Mouse (Mus musculus): ENCODE results near the gene Mesp1. TPM values are rescaled to one million over a fixed set of nuclear protein-coding genes. Genes with fewer than 3 reads are reported as not detected.
A peak's percentile ranks its signal among the peaks of the same experiment; 100 is the strongest.

Gene Mesp1
- total RNA-seq (2017), result not detected in 2 replicates

DNA sequence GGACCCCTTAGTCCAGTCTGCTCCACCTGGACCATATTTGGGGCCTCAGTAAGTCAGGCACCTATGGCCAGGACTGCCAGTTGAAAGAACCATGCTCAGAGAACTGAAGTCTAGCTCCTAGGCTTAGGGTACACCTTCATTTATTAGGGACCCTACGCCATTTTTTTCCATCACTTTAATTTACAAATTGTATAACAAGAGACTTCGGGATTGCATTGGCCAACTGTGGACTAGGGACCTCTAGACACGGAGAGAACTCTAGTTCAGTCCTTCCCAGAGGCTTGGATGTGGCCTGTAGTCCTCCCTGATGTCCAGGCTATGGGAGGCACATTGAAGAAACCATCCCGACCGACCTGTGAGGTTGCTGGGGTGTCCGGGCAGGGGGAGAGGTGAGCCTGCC, at the start of gene Mesp1:
Gene Mesp1, minus strand, starts transcription at position 101 of the 400 bp plus-strand sequence.
- ATAC-seq (replicated peaks in 1 of 2; ENCODE audit: insufficient read depth in 1 of 2, low FRiP score in 2 of 2, low TSS enrichment in 1 of 2, low read depth in 1 of 2, poor library complexity in 2 of 2, severe bottlenecking in 2 of 2), result no peak

- no peak for ATAC-seq (replicated peaks in 1 of 2; ENCODE audit: insufficient read depth in 1 of 2, low FRiP score in 2 of 2, low TSS enrichment in 1 of 2, low read depth in 1 of 2, poor library complexity in 2 of 2, severe bottlenecking in 2 of 2)
These were observed 48.6 kb upstream of the Mesp1 start for GRCm38 (mm10) chr7:79842163-79842562.

- no peak for ATAC-seq (replicated peaks in 1 of 2; ENCODE audit: insufficient read depth in 1 of 2, low FRiP score in 2 of 2, low TSS enrichment in 1 of 2, low read depth in 1 of 2, poor library complexity in 2 of 2, severe bottlenecking in 2 of 2)
These were observed 43.7 kb upstream of the Mesp1 start for GRCm38 (mm10) chr7:79837247-79837646.

DNA sequence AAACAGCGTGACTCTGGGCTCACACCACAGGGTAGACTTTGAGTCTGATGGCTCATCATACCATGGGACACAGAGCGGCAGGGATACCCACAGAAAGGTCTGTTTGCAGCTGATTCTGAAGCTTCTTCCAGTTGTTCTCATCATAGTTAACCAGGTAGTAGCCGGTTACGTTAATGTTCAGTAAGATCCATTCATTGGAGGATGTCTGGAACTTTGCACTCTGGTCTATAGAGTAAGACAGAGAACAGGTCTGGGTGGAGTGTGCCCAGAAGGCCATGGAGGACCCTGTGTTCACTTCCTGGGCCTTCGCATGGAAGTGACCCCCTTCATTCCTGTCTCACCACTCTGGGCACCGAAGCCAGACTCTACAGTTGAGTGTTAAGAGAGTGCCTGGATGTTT, 41.6 kb upstream of the Mesp1 start:
- no peak for ATAC-seq (replicated peaks in 1 of 2; ENCODE audit: insufficient read depth in 1 of 2, low FRiP score in 2 of 2, low TSS enrichment in 1 of 2, low read depth in 1 of 2, poor library complexity in 2 of 2, severe bottlenecking in 2 of 2)

DNA sequence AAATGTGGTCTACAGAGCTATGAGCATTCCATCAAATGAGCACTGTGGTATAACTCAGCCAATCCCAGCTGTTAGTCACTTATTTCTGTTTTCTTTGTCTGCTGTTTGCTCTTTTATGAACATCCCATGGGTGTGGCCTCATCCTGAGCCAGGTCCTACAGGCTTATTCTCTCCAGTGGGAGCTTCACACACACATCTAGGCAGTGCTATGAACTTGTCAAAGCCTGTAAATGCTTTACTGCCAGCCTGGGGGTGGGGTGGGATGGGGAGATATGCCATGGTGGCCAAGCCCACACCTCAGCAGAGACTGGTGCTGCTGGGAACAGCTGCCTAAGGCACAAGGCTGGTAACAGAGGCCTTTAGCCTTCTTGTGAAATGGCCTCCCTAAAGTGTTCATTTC, 39.4 kb upstream of the Mesp1 start:
- ATAC-seq (replicated peaks in 1 of 2; ENCODE audit: insufficient read depth in 1 of 2, low FRiP score in 2 of 2, low TSS enrichment in 1 of 2, low read depth in 1 of 2, poor library complexity in 2 of 2, severe bottlenecking in 2 of 2), result no peak

DNA sequence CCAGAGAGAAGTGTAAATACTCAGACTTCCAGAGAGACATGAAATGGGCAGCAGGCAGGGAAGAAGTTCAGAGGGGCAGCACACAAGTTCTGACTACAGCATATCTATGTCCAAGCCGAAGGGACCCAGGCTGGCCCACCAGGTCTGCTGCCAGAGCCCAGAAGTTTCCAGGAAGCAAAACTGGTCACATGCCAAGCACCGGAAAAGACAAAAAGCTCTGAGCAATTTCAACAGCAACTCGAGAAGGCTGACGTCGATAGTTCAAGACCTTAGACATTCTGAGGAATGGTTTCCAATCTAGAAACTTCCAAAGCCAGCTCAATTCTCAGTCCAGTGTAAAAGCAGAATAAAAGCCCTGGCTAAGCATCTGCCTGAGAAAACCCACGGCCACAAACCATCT, 38.0 kb upstream of the Mesp1 start:
- no peak for ATAC-seq (replicated peaks in 1 of 2; ENCODE audit: insufficient read depth in 1 of 2, low FRiP score in 2 of 2, low TSS enrichment in 1 of 2, low read depth in 1 of 2, poor library complexity in 2 of 2, severe bottlenecking in 2 of 2)

GRCm38 (mm10) chr7:79831145-79831544, 37.6 kb upstream of the Mesp1 start:
- ATAC-seq (replicated peaks in 1 of 2; ENCODE audit: insufficient read depth in 1 of 2, low FRiP score in 2 of 2, low TSS enrichment in 1 of 2, low read depth in 1 of 2, poor library complexity in 2 of 2, severe bottlenecking in 2 of 2), result no peak

- no peak for ATAC-seq (replicated peaks in 1 of 2; ENCODE audit: insufficient read depth in 1 of 2, low FRiP score in 2 of 2, low TSS enrichment in 1 of 2, low read depth in 1 of 2, poor library complexity in 2 of 2, severe bottlenecking in 2 of 2)
These were observed 34.8 kb upstream of the Mesp1 start for GRCm38 (mm10) chr7:79828341-79828740.

GRCm38 (mm10) chr7:79822092-79822695, 28.6 kb upstream of the Mesp1 start:
- ATAC-seq (replicated peaks in 1 of 2; ENCODE audit: insufficient read depth in 1 of 2, low FRiP score in 2 of 2, low TSS enrichment in 1 of 2, low read depth in 1 of 2, poor library complexity in 2 of 2, severe bottlenecking in 2 of 2), result 0 out of 4 replicates have a peak, but pooled peaks of 1 of the 2 experiments have one; percentile 29

DNA sequence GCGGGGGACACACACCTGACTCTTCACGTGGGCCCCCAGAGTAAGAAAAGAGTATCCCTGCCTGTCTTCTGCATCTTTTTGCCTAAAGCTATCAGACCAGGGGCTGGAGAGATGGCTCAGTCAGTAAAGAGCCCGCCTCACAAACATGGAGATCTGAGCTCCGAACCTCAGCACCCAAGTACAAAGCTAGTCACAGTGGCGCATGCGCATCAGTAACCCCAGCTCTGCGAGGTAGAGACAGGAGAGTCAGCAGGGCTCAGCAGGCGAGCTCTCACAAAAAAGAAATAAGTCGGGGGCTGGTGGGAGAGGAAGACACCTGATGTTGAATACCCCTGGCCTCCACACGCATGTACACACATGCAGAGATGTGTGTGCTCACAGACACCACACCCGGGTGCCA, 26.4 kb upstream of the Mesp1 start:
- no peak for ATAC-seq (replicated peaks in 1 of 2; ENCODE audit: insufficient read depth in 1 of 2, low FRiP score in 2 of 2, low TSS enrichment in 1 of 2, low read depth in 1 of 2, poor library complexity in 2 of 2, severe bottlenecking in 2 of 2)

- ATAC-seq (replicated peaks in 1 of 2; ENCODE audit: insufficient read depth in 1 of 2, low FRiP score in 2 of 2, low TSS enrichment in 1 of 2, low read depth in 1 of 2, poor library complexity in 2 of 2, severe bottlenecking in 2 of 2), result no peak
These were observed 25.9 kb upstream of the Mesp1 start for GRCm38 (mm10) chr7:79819515-79819914.

DNA sequence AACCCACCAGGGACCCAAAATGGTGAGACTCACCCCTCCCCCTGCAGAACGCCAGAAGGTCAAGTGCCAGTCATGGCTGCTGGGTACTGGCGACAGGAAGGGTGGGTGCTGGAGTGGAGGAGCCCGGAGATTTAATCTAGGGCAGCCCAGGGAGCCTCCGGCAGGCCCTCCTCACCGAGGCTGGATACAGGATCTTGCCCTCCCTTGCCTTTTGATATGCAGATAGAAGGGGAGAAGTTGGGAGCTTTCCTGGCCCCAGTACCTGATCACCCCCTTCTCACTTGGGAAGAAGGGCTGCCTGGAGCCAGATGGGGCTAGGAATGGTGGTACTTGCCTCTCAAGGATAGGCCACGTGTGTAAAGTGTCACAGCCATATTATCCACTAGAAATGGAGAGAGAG, 24.7 kb upstream of the Mesp1 start:
- ATAC-seq (replicated peaks in 1 of 2; ENCODE audit: insufficient read depth in 1 of 2, low FRiP score in 2 of 2, low TSS enrichment in 1 of 2, low read depth in 1 of 2, poor library complexity in 2 of 2, severe bottlenecking in 2 of 2), result no peak

DNA sequence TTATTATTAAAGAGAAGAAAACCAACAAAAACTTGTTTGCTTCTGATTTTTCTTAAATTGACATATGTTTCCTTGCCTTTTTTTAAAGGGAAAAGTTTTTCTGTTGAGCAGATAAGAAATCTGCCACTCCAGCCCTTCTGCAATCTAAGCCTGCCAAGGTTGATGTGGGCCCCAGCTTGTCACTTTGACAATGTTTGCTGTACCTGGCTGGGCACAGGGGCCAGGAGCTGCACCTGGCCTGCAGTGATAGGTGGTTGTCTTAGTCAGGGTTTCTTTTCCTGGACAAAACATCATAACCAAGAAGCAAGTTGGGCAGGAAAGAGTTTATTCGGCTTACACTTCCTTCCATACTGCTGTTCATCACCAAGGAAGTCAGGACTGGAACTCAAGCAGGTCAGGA, 19.8 kb upstream of the Mesp1 start:
- ATAC-seq (replicated peaks in 1 of 2; ENCODE audit: insufficient read depth in 1 of 2, low FRiP score in 2 of 2, low TSS enrichment in 1 of 2, low read depth in 1 of 2, poor library complexity in 2 of 2, severe bottlenecking in 2 of 2), result no peak

DNA sequence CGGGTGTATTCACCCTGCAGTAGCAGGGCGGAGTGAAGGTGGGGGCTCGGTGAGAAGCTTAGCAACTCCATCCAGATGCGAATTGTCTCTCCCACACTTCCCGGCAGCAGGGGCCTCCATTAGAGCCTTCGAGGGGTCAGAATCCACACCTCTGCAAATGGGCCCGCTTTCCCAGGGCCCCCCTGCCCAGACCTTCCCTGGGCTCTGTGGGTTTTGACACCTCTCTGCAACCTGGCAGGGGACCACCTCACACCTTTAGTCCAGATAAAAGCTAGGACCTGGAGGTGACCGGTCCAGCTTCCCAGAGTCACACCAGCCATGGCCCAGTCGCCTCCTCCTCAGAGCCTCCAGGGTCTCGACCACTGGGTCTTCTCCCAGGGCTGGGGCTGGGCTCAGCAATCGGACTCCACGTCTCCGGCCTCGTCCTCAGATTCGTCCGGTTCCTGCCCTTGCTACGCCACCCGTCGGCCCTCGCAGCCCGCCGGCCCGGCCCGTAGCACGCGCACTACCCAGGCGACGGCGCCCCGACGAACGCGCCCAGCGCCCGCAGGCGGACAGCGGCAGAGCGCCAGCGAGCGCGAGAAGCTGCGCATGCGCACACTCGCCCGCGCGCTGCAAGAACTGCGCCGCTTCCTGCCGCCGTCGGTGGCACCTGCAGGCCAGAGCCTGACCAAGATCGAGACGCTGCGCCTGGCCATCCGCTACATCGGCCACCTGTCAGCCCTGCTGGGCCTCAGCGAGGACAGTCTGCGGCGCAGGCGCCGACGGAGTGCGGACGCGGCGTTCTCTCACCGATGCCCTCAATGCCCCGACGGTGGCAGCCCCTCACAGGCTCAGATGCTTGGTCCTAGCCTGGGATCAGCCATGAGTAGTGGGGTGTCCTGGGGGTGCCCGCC, 17.3 kb upstream of the Mesp1 start, which contains the start of gene Mesp2:
Gene Mesp2, plus strand, starts transcription at position 117 of the 896 bp plus-strand sequence.
- ATAC-seq (replicated peaks in 1 of 2; ENCODE audit: insufficient read depth in 1 of 2, low FRiP score in 2 of 2, low TSS enrichment in 1 of 2, low read depth in 1 of 2, poor library complexity in 2 of 2, severe bottlenecking in 2 of 2), result peak; percentile 12 to 51; a peak in 3 of 4 replicates

GRCm38 (mm10) chr7:79808561-79808960, 15.0 kb upstream of the Mesp1 start:
- ATAC-seq (replicated peaks in 1 of 2; ENCODE audit: insufficient read depth in 1 of 2, low FRiP score in 2 of 2, low TSS enrichment in 1 of 2, low read depth in 1 of 2, poor library complexity in 2 of 2, severe bottlenecking in 2 of 2), result no peak

- no peak for ATAC-seq (replicated peaks in 1 of 2; ENCODE audit: insufficient read depth in 1 of 2, low FRiP score in 2 of 2, low TSS enrichment in 1 of 2, low read depth in 1 of 2, poor library complexity in 2 of 2, severe bottlenecking in 2 of 2)
These were observed 10.3 kb upstream of the Mesp1 start for GRCm38 (mm10) chr7:79803887-79804286.

DNA sequence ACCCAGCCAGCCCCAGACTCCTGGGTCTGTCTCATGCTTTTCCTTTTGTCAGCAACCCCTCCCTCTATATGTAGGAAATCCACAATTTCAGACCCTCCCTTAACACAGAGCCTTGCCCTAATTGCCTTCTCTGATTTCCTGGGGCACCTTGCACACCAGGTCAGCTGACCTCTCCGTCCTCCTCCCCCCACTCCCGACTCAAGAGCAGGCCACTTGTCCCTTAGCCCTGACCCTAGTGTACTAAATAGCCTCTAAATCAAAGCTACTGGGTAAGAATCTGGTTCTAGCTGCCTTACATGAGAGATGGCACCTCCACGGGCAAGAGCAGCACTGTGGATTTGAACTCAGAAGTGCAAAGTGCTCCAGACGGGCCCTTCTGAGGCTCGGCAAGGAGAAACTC, 8.4 kb upstream of the Mesp1 start:
- ATAC-seq (replicated peaks in 1 of 2; ENCODE audit: insufficient read depth in 1 of 2, low FRiP score in 2 of 2, low TSS enrichment in 1 of 2, low read depth in 1 of 2, poor library complexity in 2 of 2, severe bottlenecking in 2 of 2), result no peak

GRCm38 (mm10) chr7:79801391-79801790, 7.8 kb upstream of the Mesp1 start:
- no peak for ATAC-seq (replicated peaks in 1 of 2; ENCODE audit: insufficient read depth in 1 of 2, low FRiP score in 2 of 2, low TSS enrichment in 1 of 2, low read depth in 1 of 2, poor library complexity in 2 of 2, severe bottlenecking in 2 of 2)
